Mouse (Mus musculus) kidney, embryonic 15.5 days (tissue): ENCODE measurements around the gene Meis1. TPM values are rescaled to one million over a fixed set of nuclear protein-coding genes. Genes with fewer than 3 reads are reported as not detected.

Source experiments
- ATAC-seq: fragments of 200-750 bp; cut with Nextera tagmentation; replicated peaks from 2 replicates; pipeline ENCODE4 v1.8.0; 2017; ENCODE audit warnings: moderate TSS enrichment; ENCODE audit not compliant: low FRiP score
- H3K27ac ChIP-seq: fragments of 300-500 bp; sonication (generic); 2 replicates; pipeline ENCODE4 v1.5.1; 2015; ENCODE audit warnings: mild to moderate bottlenecking, inconsistent platforms
- H3K27me3 ChIP-seq: fragments of 300-500 bp; sonication (generic); 2 replicates; pipeline ENCODE4 v1.6.1; 2015; ENCODE audit warnings: inconsistent platforms
- H3K36me3 ChIP-seq: fragments of 300-500 bp; sonication (generic); 2 replicates; pipeline ENCODE4 v1.6.1; 2015; ENCODE audit warnings: inconsistent platforms
- H3K4me1 ChIP-seq: fragments of 300-500 bp; sonication (generic); 2 replicates; pipeline ENCODE4 v1.6.1; 2015; ENCODE audit warnings: inconsistent platforms
- H3K4me2 ChIP-seq: fragments of 300-500 bp; sonication (generic); 2 replicates; pipeline ENCODE4 v1.6.1; 2015; ENCODE audit warnings: moderate library complexity, mild to moderate bottlenecking, inconsistent platforms
- H3K4me3 ChIP-seq: fragments of 300-500 bp; sonication (generic); replicated peaks from 2 replicates; pipeline ENCODE4 v1.5.1; 2015; ENCODE audit warnings: mild to moderate bottlenecking, inconsistent platforms
- H3K9ac ChIP-seq: fragments of 300-500 bp; sonication (generic); 2 replicates; pipeline ENCODE4 v1.6.1; 2015; ENCODE audit warnings: mild to moderate bottlenecking, inconsistent platforms
- H3K9me3 ChIP-seq: fragments of 300-500 bp; sonication (generic); replicated peaks from 2 replicates; pipeline ENCODE4 v1.6.1; 2016; ENCODE audit warnings: inconsistent platforms
- WGBS: fragments of 180-500 bp; shearing (Covaris S2); methylation state at CpG from one replicate; pipeline ENCODE4 v1.1.7; 2015; ENCODE audit warnings: mixed read lengths; 5-methylcytosine and 5-hydroxymethylcytosine counted together
- polyA plus RNA-seq: library from polyadenylated mRNA; unstranded; fragments of >200 nt; fragmentation: Nextera tagmentation; extraction: Ambion mirVana; gene quantifications from 2 replicates; pipeline ENCODE4 v1.2.1, GENCODE M21; 2015

The Meis1 gene
- polyA plus RNA-seq, 1 experiment from 2014 or later, result 130 TPM

DNA sequence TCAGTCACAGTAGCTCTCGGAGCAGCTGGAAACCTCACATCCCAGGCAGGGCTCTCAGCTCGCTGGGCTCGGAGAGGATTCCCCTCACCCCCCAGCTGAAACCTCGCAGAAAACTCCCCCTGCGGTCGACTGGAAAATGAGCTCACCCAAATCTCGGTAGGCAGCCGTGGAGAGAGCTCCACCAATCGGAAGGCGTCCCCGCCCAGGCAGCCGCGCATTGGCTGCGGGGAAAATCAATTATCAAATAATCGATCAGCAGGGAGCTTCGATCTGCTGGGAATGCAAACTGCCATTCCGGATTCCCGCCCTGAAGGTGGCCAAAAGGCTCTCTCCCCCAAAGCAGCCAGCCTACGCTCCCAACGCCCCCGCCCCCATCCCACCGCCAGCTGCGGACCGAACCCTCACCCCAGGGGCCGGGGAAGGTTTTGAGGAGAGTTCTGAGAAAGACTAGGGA, 1.6 kb upstream of the Meis1 start:
- Histone ChIP-seq H3K9ac (peak overlapping the region; percentile 73), H3K4me3 (peak overlapping the region; percentile 59), H3K27me3 (peaks cover 3% of the 10 kb centered on the region; the same call in 1 of the 2 replicates), H3K9me3 (no peaks in the 10 kb centered on the region), H3K27ac (peak overlapping the region; percentile 99), H3K4me1 (peaks cover 28% of the 10 kb centered on the region), H3K36me3 (no peaks in the 10 kb centered on the region), H3K4me2 (peak overlapping the region; percentile 76)
- 0% methylated on average over 25 of the region's 25 CpGs for WGBS
- ATAC-seq, result peak; percentile 82

DNA sequence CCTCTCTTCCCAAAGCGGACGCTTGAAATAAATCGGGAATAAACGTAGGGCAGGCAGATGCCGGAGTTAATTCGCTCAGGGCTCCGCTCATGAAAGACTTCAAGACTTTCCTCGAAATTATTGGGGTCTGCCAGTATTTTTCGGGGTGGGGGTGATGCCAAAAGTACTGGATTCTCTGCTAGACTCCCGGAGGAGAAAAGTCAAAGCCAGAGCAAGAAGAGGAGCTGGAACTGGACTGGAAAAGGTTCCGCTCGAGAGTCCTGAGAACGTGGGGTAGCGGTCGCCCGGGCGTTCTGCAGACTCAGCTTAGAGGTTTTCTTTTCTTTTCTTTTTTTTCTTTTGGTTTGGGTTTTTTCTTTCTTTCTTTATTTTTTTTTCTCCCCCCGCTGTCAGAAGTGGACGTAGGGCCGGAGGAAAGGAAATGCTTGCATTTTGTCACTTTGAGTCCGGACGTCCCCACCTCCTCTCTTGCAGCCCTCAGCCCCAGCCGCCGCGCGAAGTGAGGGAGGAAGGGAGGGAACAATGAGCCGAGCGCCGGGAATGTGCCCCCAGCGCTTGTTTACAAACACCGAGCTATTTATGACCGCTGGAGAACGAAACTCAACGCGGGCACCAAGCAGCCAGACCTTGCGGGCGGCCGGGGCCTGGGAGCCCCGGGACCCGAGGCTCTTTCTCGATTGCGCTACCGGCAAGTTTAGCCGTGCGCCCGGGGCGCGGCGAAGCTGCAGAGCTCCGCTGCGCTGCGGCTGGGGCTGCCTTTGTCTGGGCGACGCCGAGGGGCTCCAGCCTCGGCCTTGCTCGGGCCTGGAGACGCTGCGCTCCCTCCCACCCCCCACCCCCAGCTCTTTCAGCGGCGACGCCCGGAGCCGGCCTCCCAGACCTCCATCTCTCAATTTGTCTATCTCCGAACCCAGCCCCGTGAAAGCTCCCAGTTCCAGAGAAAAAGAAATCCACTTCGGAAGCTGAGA, 703 bp upstream of the Meis1 start:
- no peaks in the 10 kb centered on the region for H3K36me3 ChIP-seq
- H3K9ac ChIP-seq, result peak overlapping the region; percentile 73
- no peaks in the 10 kb centered on the region for H3K9me3 ChIP-seq
- under 1% methylated on average over 66 of the region's 67 CpGs for WGBS
- ATAC-seq, result peak; percentile 44; the same call in 1 of the 2 replicates
- H3K27ac ChIP-seq, result peak overlapping the region; percentile 99
- H3K4me2 ChIP-seq, result peak overlapping the region; percentile 76
- no peaks in the 10 kb centered on the region for H3K27me3 ChIP-seq
- peaks cover 28% of the 10 kb centered on the region for H3K4me1 ChIP-seq
- peak overlapping the region; percentile 59 for H3K4me3 ChIP-seq

- Histone ChIP-seq H3K27ac (peak overlapping the region; percentile 99), H3K4me1 (peaks cover 35% of the 10 kb centered on the region), H3K27me3 (0 out of 2 replicates have a peak, but pooled peaks cover 2% of the 10 kb centered on the region), H3K4me3 (peak overlapping the region; percentile 59), H3K36me3 (no peaks in the 10 kb centered on the region), H3K9me3 (no peaks in the 10 kb centered on the region), H3K9ac (peak overlapping the region; percentile 73), H3K4me2 (peak overlapping the region; percentile 76)
- WGBS, result 3% methylated on average over 14 of the region's 14 CpGs
- no peak for ATAC-seq
Observed at GRCm38 (mm10) chr11:19017719-19018413, 919 bp downstream of the Meis1 start.

- peak overlapping the region; percentile 59 for H3K4me3 ChIP-seq
- no peak for ATAC-seq
- WGBS, result 5% methylated on average over 1 of the region's 1 CpGs
Observed at GRCm38 (mm10) chr11:19017262-19017661, 1.5 kb downstream of the Meis1 start.

GRCm38 (mm10) chr11:19016481-19017220, 2.1 kb downstream of the Meis1 start:
- no peaks in the 10 kb centered on the region for H3K9me3 ChIP-seq
- WGBS, result under 1% methylated on average over 10 of the region's 10 CpGs
- peak overlapping the region; percentile 89 for H3K27ac ChIP-seq
- 0 out of 2 replicates have a peak, but pooled peaks cover 10% of the 10 kb centered on the region for H3K27me3 ChIP-seq
- H3K4me1 ChIP-seq, result peaks cover 32% of the 10 kb centered on the region
- ATAC-seq, result no peak
- peak overlapping the region; percentile 73 for H3K9ac ChIP-seq
- peak overlapping the region; percentile 76 for H3K4me2 ChIP-seq
- peak overlapping the region; percentile 59 for H3K4me3 ChIP-seq
- H3K36me3 ChIP-seq, result no peaks in the 10 kb centered on the region

More at GRCm38 (mm10) chr11:19017262-19017661, 1.5 kb downstream of the Meis1 start:
- peak overlapping the region; percentile 76 for H3K4me2 ChIP-seq
- H3K36me3 ChIP-seq, result no peaks in the 10 kb centered on the region
- H3K27me3 ChIP-seq, result 0 out of 2 replicates have a peak, but pooled peaks cover 8% of the 10 kb centered on the region
- peaks cover 34% of the 10 kb centered on the region for H3K4me1 ChIP-seq
- H3K9ac ChIP-seq, result peak overlapping the region; percentile 73
- no peaks in the 10 kb centered on the region for H3K9me3 ChIP-seq
- peak overlapping the region; percentile 89 for H3K27ac ChIP-seq

GRCm38 (mm10) chr11:19015731-19016461, 2.9 kb downstream of the Meis1 start:
- WGBS, result 2% methylated on average over 37 of the region's 37 CpGs
- no peak for ATAC-seq
- peak overlapping the region; percentile 59 for H3K4me3 ChIP-seq
- peaks cover 30% of the 10 kb centered on the region for H3K4me1 ChIP-seq
- no peaks in the 10 kb centered on the region for H3K9me3 ChIP-seq
- peak overlapping the region; percentile 76 for H3K4me2 ChIP-seq
- peak overlapping the region; percentile 89 for H3K27ac ChIP-seq
- H3K36me3 ChIP-seq, result no peaks in the 10 kb centered on the region
- H3K9ac ChIP-seq, result peak overlapping the region; percentile 73
- H3K27me3 ChIP-seq, result 0 out of 2 replicates have a peak, but pooled peaks cover 10% of the 10 kb centered on the region

- no peak for ATAC-seq
- H3K9me3 ChIP-seq, result no peaks in the 10 kb centered on the region
- H3K9ac ChIP-seq, result peak overlapping the region; percentile 73
- H3K36me3 ChIP-seq, result no peaks in the 10 kb centered on the region
- H3K4me3 ChIP-seq, result peak overlapping the region; percentile 59
- peak overlapping the region; percentile 76 for H3K4me2 ChIP-seq
- H3K4me1 ChIP-seq, result peaks cover 32% of the 10 kb centered on the region
- peaks cover 11% of the 10 kb centered on the region; the same call in 1 of the 2 replicates for H3K27me3 ChIP-seq
- peak overlapping the region; percentile 89 for H3K27ac ChIP-seq
- 2% methylated on average over 5 of the region's 5 CpGs for WGBS
Observed at GRCm38 (mm10) chr11:19015381-19015730, 3.4 kb downstream of the Meis1 start.

GRCm38 (mm10) chr11:19014441-19015161, 4.2 kb downstream of the Meis1 start:
- peaks cover 17% of the 10 kb centered on the region; the same call in 1 of the 2 replicates for H3K27me3 ChIP-seq
- no peak for ATAC-seq
- H3K4me2 ChIP-seq, result peak overlapping the region; percentile 76
- H3K9me3 ChIP-seq, result no peaks in the 10 kb centered on the region
- H3K27ac ChIP-seq, result peak overlapping the region; percentile 89
- no peaks in the 10 kb centered on the region for H3K36me3 ChIP-seq
- peaks cover 38% of the 10 kb centered on the region for H3K4me1 ChIP-seq
- peak overlapping the region; percentile 59 for H3K4me3 ChIP-seq
- WGBS, result under 1% methylated on average over 35 of the region's 35 CpGs
- peak overlapping the region; percentile 73 for H3K9ac ChIP-seq

GRCm38 (mm10) chr11:19014113-19014440, 4.7 kb downstream of the Meis1 start:
- H3K4me1 ChIP-seq, result peaks cover 38% of the 10 kb centered on the region
- ATAC-seq, result no peak
- H3K9me3 ChIP-seq, result no peaks in the 10 kb centered on the region
- H3K9ac ChIP-seq, result peak overlapping the region; percentile 73
- H3K27ac ChIP-seq, result peak overlapping the region; percentile 89
- WGBS, result 11% methylated on average over 12 of the region's 12 CpGs
- peak overlapping the region; percentile 76 for H3K4me2 ChIP-seq
- peaks cover 17% of the 10 kb centered on the region; the same call in 1 of the 2 replicates for H3K27me3 ChIP-seq
- H3K36me3 ChIP-seq, result no peaks in the 10 kb centered on the region
- peak overlapping the region; percentile 59 for H3K4me3 ChIP-seq
